Mouse (Mus musculus): ENCODE results near the gene Shisal1.

Gene Shisal1

GRCm38 (mm10) chr15:84366574-84366989, 80.3 kb downstream of the Shisal1 start:
- peak; percentile 89 to 91 for DNase-seq

- peak in 1 of 2 experiments; percentile 18 for DNase-seq
Observed at GRCm38 (mm10) chr15:84365675-84366381, 81.1 kb downstream of the Shisal1 start.

- peak; percentile 24 to 32 for DNase-seq
Observed at GRCm38 (mm10) chr15:84364746-84365145, 82.2 kb downstream of the Shisal1 start.

- no peak for DNase-seq
Observed at GRCm38 (mm10) chr15:84355081-84355480, 91.8 kb downstream of the Shisal1 start.

- peak; percentile 69 to 86 for DNase-seq
Observed at GRCm38 (mm10) chr15:84351915-84352844, 94.7 kb downstream of the Shisal1 start.

- DNase-seq = no peak
Observed at GRCm38 (mm10) chr15:84351342-84351741, 95.6 kb downstream of the Shisal1 start.

- DNase-seq = no peak
Observed at GRCm38 (mm10) chr15:84349915-84350738, 96.8 kb downstream of the Shisal1 start.

- DNase-seq = no peak
Observed at GRCm38 (mm10) chr15:84348769-84349168, 98.1 kb downstream of the Shisal1 start.

GRCm38 (mm10) chr15:84340926-84341325, 106.0 kb downstream of the Shisal1 start:
- DNase-seq = no peak

- DNase-seq = no peak
Observed at GRCm38 (mm10) chr15:84337599-84337998, 109.3 kb downstream of the Shisal1 start.

GRCm38 (mm10) chr15:84336281-84336817, 110.5 kb downstream of the Shisal1 start:
- no peak for DNase-seq

- no peak for DNase-seq
Observed at GRCm38 (mm10) chr15:84331066-84331612, 115.8 kb downstream of the Shisal1 start.

- DNase-seq = no peak
Observed at GRCm38 (mm10) chr15:84329940-84330339, 117.0 kb downstream of the Shisal1 start.

All from cerebellum, postnatal 14 days (tissue).